Mouse (Mus musculus) B cell, adult 67 days (primary cell): ENCODE data around the gene Trappc12. TPM values are rescaled to one million over a fixed set of nuclear protein-coding genes. Genes with fewer than 3 reads are reported as not detected.

ENCODE experiments used
- total RNA-seq, 2 experiments: library from RNA; stranded (reverse); gene quantifications; 4 replicates each; pipeline ENCODE4 v1.2.4; 2023

Gene Trappc12
- 10 to 100 TPM; 54.5 to 56.4 TPM for total RNA-seq

GRCm38 (mm10) chr12:28750021-28750633 is at the start of gene Trappc12:
Gene Trappc12, minus strand, starts transcription at chr12:28750472.

GRCm38 (mm10) chr12:28751508-28752263 is 1.4 kb upstream of the Trappc12 start, which contains the start of gene Eipr1:
Gene Eipr1, plus strand, starts transcription at chr12:28751803.

GRCm38 (mm10) chr12:28675121-28675924 is 74.9 kb downstream of the Trappc12 start, which contains the start of gene Adi1:
Gene Adi1, plus strand, starts transcription at chr12:28675231.

GRCm38 (mm10) chr12:28649141-28650110 is 100.8 kb downstream of the Trappc12 start, which contains the start of gene Rnaseh1:
Gene Rnaseh1, plus strand, starts transcription at chr12:28649602.

Other genes with a start within 250 kb of the Trappc12 start
- under 1 TPM; 0.39 to 0.87 TPM for gene Dcdc2c, start 198.1 kb downstream of the Trappc12 start, total RNA-seq
- not detected for gene Allc, start 167.9 kb downstream of the Trappc12 start, total RNA-seq
- gene Colec11, start 127.1 kb downstream of the Trappc12 start, total RNA-seq, result not detected
- gene Rps7, start 114.5 kb downstream of the Trappc12 start, total RNA-seq, result 1,000 to 10,000 TPM in 1 of 2 experiments, 100 to 1,000 TPM in 1; 924 to 1,022 TPM
- 10 to 100 TPM; 26.4 to 28.9 TPM for gene Rnaseh1, start 100.9 kb downstream of the Trappc12 start, total RNA-seq
- 10 to 100 TPM; 51.8 to 55.2 TPM for gene Adi1, start 75.2 kb downstream of the Trappc12 start, total RNA-seq
- 10 to 100 TPM; 21.8 to 33.9 TPM for gene Eipr1, start 1.3 kb upstream of the Trappc12 start, total RNA-seq